Mouse (Mus musculus): ENCODE measurements around the gene Capzb.

DNA sequence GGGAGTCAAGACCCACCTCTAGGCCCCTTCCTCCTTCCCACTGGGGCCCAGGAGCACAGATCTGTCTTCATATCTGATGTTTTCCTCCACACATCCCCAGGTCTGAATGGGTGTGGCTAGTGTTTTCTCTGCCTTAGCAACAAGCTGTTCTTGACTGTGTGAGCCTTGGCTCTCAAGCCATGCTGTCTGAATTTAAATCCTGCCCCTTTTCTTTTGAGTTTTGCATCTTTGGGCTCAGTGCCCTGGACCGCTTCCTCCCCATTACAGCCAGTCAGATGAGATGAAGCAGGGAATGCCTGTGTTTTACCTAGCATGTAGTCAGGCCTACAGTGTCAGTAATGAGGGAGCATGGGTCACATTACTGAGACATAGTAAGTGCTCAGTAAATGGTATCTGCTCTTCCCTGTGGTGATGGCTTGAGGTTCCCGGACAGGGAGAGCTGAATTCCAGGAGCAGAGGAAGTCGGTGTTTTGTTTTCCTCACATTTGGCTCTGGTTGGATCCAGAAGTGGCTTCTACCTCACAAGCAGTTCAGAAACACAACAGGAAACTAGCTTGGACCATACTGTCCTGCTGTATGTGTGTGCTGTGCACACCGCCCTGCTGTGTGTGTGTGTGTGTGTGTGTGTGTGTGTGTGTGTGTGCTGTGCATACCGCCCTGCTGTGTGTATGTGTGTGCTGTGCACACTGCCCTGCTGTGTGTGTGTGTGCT, 16.6 kb downstream of the Capzb start:
- no peak for TF ChIP-seq CTCF (IDR thresholded peaks at IDR 0.05; ENCODE audit: low read depth, low read length)
- TF ChIP-seq POLR2A (IDR thresholded peaks at IDR 0.05; ENCODE audit: extremely low read depth, insufficient read depth, low read length), result no peak
